Mouse (Mus musculus) left cerebral cortex, adult 2 months (tissue): ENCODE results near the gene Scnn1g. TPM values are rescaled to one million over a fixed set of nuclear protein-coding genes. Genes with fewer than 3 reads are reported as not detected.

Source experiments
- DNase-seq, 2 experiments: peaks; one replicate each; pipeline ENCODE4 v3.0.0; 2021 to 2022; ENCODE audit warnings: low spot score in 2 of 2, mixed read lengths in 1 of 2; ENCODE audit errors: extremely low spot score in 1 of 2
- H3K27ac ChIP-seq: fragments of 200-600 bp; 2 replicates; pipeline ENCODE4 v1.8.1; 2022
- H3K4me3 ChIP-seq: fragments of 200-600 bp; 2 replicates; pipeline ENCODE4 v1.8.1; 2022
- CTCF ChIP-seq: fragments of 200-600 bp; IDR thresholded peaks from 2 replicates; pipeline ENCODE4 v1.8.1; 2022; ENCODE audit warnings: antibody characterized with exemption, mild to moderate bottlenecking, moderate library complexity
- intact Hi-C: fragments of 180-260 bp; cut with DNase I; formaldehyde crosslinking; loops from one replicate; pipeline ENCODE4 v1.15.1; 2025
- total RNA-seq, 2 experiments: library from RNA; stranded (reverse); gene quantifications; 2 replicates each; pipeline ENCODE4 v1.2.3; 2021

Gene Scnn1g
- total RNA-seq, 2 experiments from 2014 or later, result 0.11 to 0.12 TPM

- TF ChIP-seq CTCF, result no peak
- H3K4me3 ChIP-seq, result no peak overlapping the region
- H3K27ac ChIP-seq, result no peak overlapping the region
- intact Hi-C loops, result no loop called here
- DNase-seq, result no peak
Observed at GRCm38 (mm10) chr7:121782188-121782909, 48.1 kb downstream of the Scnn1g start.

- DNase-seq, result no peak
Observed at GRCm38 (mm10) chr7:121785651-121786228, 51.5 kb downstream of the Scnn1g start.

GRCm38 (mm10) chr7:121797781-121798180 is 63.5 kb downstream of the Scnn1g start:
- H3K4me3 ChIP-seq, result no peak overlapping the region
- no peak for DNase-seq
- no peak for TF ChIP-seq CTCF
- H3K27ac ChIP-seq, result no peak overlapping the region
- intact Hi-C loops, result no loop called here

More at GRCm38 (mm10) chr7:121785651-121786228, 51.5 kb downstream of the Scnn1g start:
- no peak overlapping the region for H3K4me3 ChIP-seq
- H3K27ac ChIP-seq, result no peak overlapping the region
- no peak for TF ChIP-seq CTCF
- intact Hi-C loops, result no loop called here

GRCm38 (mm10) chr7:121802471-121802870 is 68.2 kb downstream of the Scnn1g start:
- DNase-seq, result no peak
- Histone ChIP-seq H3K27ac (no peak overlapping the region), H3K4me3 (no peak overlapping the region)
- intact Hi-C loops, result no loop called here
- no peak for TF ChIP-seq CTCF

- intact Hi-C loops, result no loop called here
- no peak for DNase-seq
- no peak overlapping the region for H3K4me3 ChIP-seq
- no peak for TF ChIP-seq CTCF
- no peak overlapping the region for H3K27ac ChIP-seq
Observed at GRCm38 (mm10) chr7:121803011-121803410, 68.7 kb downstream of the Scnn1g start.

GRCm38 (mm10) chr7:121805811-121806496 is 71.7 kb downstream of the Scnn1g start:
- H3K27ac ChIP-seq, result no peak overlapping the region
- no peak overlapping the region for H3K4me3 ChIP-seq
- no peak for TF ChIP-seq CTCF
- DNase-seq, result peak; percentile 24 to 60
- intact Hi-C loops, result no loop called here

GRCm38 (mm10) chr7:121807726-121808580 is 73.7 kb downstream of the Scnn1g start:
- no peak for TF ChIP-seq CTCF
- no peak for DNase-seq
- intact Hi-C loops, result no loop called here

More at GRCm38 (mm10) chr7:121807726-121808580, 73.7 kb downstream of the Scnn1g start:
- Histone ChIP-seq H3K27ac (no peak overlapping the region), H3K4me3 (no peak overlapping the region)

Other genes starting within 250 kb of the Scnn1g start
- 10 to 100 TPM; 80.8 to 81.3 TPM for gene Usp31, start 27.2 kb upstream of the Scnn1g start, total RNA-seq
- not detected for gene Scnn1b, start 130.6 kb downstream of the Scnn1g start, total RNA-seq
- 10 to 100 TPM; 45.5 to 45.8 TPM for gene Cog7, start 247.2 kb downstream of the Scnn1g start, total RNA-seq